ENCODE assay signal across 9 mouse cellular contexts in genomic region chr5:93043688-93044583, GRCm38 (mm10). TPM values are rescaled to one million over a fixed set of nuclear protein-coding genes. Genes with fewer than 3 reads are reported as not detected.
DNase-seq lines count a peak whose midpoint lies in the region; ATAC-seq and TF ChIP-seq lines count a peak whose summit lies in the region.
"Had no signal": no experiment of that assay in that cellular context is flagged by ENCODE, and none has a peak within 500 bp of the region (broad histone marks: within the 10 kb centered on the region; RNA-seq: fewer than 3 reads in every experiment).

No protein-coding gene starts in this region.

- no peak for TF ChIP-seq CTCF in left cerebral cortex, adult 2 months (IDR thresholded peaks at IDR 0.05)
- no peak for TF ChIP-seq CTCF in cortical plate, adult 2 months (IDR thresholded peaks at IDR 0.05; ENCODE audit: extremely low read depth, insufficient read depth, low read length)
- TF ChIP-seq CTCF in hindbrain, postnatal 0 days (IDR thresholded peaks at IDR 0.05; ENCODE audit: low read depth) = no peak
- no peak for TF ChIP-seq CTCF in stomach, postnatal 0 days (IDR thresholded peaks at IDR 0.05; ENCODE audit: low read depth)

- H3K27ac ChIP-seq in left cerebral cortex, adult 2 months = peak overlapping the region; percentile 92
- peak overlapping the region; percentile 90 for H3K27ac ChIP-seq in cortical plate, adult 2 months (ENCODE audit: insufficient read depth, low read length)
- no peak overlapping the region for H3K27ac ChIP-seq in hindbrain, postnatal 0 days
- no peak overlapping the region for H3K27ac ChIP-seq in liver, embryonic 16.5 days (ENCODE audit: low read length)
- peak overlapping the region; percentile 53; the same call in 1 of the 2 replicates for H3K27ac ChIP-seq in stomach, postnatal 0 days (replicated peaks)

- H3K4me3 ChIP-seq in left cerebral cortex, adult 2 months = peak overlapping the region; percentile 69
- peak overlapping the region; percentile 87 for H3K4me3 ChIP-seq in cortical plate, adult 2 months (ENCODE audit: insufficient read depth, low read length)
- H3K4me3 ChIP-seq in hindbrain, postnatal 0 days (ENCODE audit: low read length) = peak overlapping the region; percentile 53
- peak overlapping the region; percentile 60 for H3K4me3 ChIP-seq in liver, embryonic 16.5 days (ENCODE audit: low read depth, low read length)
- peak overlapping the region; percentile 62 for H3K4me3 ChIP-seq in stomach, postnatal 0 days (ENCODE audit: low read depth, low read length)

- TF ChIP-seq EP300 in stomach, postnatal 0 days (optimal IDR thresholded peaks at IDR 0.05) = no peak

- H3K9me3 ChIP-seq in hindbrain, postnatal 0 days (ENCODE audit: low read length) = no peaks in the 10 kb centered on the region
- H3K9me3 ChIP-seq in liver, embryonic 16.5 days (replicated peaks; ENCODE audit: control insufficient read depth, low read length) = no peaks in the 10 kb centered on the region
- H3K9me3 ChIP-seq in stomach, postnatal 0 days (ENCODE audit: control insufficient read depth, low read length) = no peaks in the 10 kb centered on the region

- H3K27me3 ChIP-seq in hindbrain, postnatal 0 days (ENCODE audit: insufficient read depth, low read length) = peaks cover 30% of the 10 kb centered on the region
- H3K27me3 ChIP-seq in liver, embryonic 16.5 days (ENCODE audit: control insufficient read depth, insufficient read depth, low read depth, low read length) = peaks cover 37% of the 10 kb centered on the region
- H3K27me3 ChIP-seq in stomach, postnatal 0 days (ENCODE audit: control insufficient read depth, insufficient read depth, low read length) = peaks cover 2% of the 10 kb centered on the region; the same call in 1 of the 2 replicates
- H3K27me3 ChIP-seq: Patski had no signal

- no peak for TF ChIP-seq POLR2A in cortical plate, adult 2 months (IDR thresholded peaks at IDR 0.05; ENCODE audit: extremely low read depth, insufficient read depth, low read length)

- peak in 1 of 2 experiments; percentile 34 for DNase-seq in left cerebral cortex, adult 2 months (ENCODE audit: extremely low spot score in 1 of 2, low spot score in 2 of 2)
- no peak for DNase-seq in left cerebral cortex, adult 8-10 months (ENCODE audit: low spot score in 2 of 2)
- DNase-seq in hindbrain, postnatal 0 days (ENCODE audit: low spot score) = no peak
- DNase-seq in stomach, postnatal 0 days (ENCODE audit: low spot score) = peak; percentile 58
- DNase-seq in frontal cortex, postnatal 36 days (ENCODE audit: low spot score in 2 of 2) = no peak
- no peak for DNase-seq in ovary, postnatal 10 days (ENCODE audit: low spot score)

- peak overlapping the region; percentile 94 for H3K4me2 ChIP-seq in hindbrain, postnatal 0 days (ENCODE audit: low read depth, low read length)
- H3K4me2 ChIP-seq in liver, embryonic 16.5 days (ENCODE audit: low read depth, low read length) = peak overlapping the region; percentile 53
- peak overlapping the region; percentile 84 for H3K4me2 ChIP-seq in stomach, postnatal 0 days (replicated peaks; ENCODE audit: low read depth)

- WGBS in hindbrain, postnatal 0 days = 4% methylated on average over 63 of the region's 69 CpGs
- WGBS in liver, embryonic 16.5 days (ENCODE audit: insufficient replicate concordance) = 4% methylated on average over 68 of the region's 69 CpGs
- 5% methylated on average over 67 of the region's 69 CpGs for WGBS in stomach, postnatal 0 days

- intact Hi-C loops in left cerebral cortex, adult 2 months (cut with DNase I) = loop anchor here (1.0 to 2.0 kb wide), 2 partner anchors 39 to 43 kb away; no protein-coding TSS in a partner anchor

- 0 out of 2 replicates have a peak, but pooled peaks cover 1% of the 10 kb centered on the region for H3K4me1 ChIP-seq in cortical plate, adult 2 months (ENCODE audit: control insufficient read depth, insufficient read depth, low read length)
- peaks cover 11% of the 10 kb centered on the region; the same call in 1 of the 2 replicates for H3K4me1 ChIP-seq in hindbrain, postnatal 0 days (ENCODE audit: insufficient read depth, low read length)
- no peaks in the 10 kb centered on the region; the same call in none of the 2 replicates for H3K4me1 ChIP-seq in liver, embryonic 16.5 days (ENCODE audit: control insufficient read depth, low read depth, low read length)
- H3K4me1 ChIP-seq in stomach, postnatal 0 days (replicated peaks; ENCODE audit: control insufficient read depth, insufficient read depth) = peaks cover 7% of the 10 kb centered on the region; the same call in 1 of the 2 replicates

- H3K9ac ChIP-seq in hindbrain, postnatal 0 days (replicated peaks; ENCODE audit: low read length) = no peak overlapping the region
- H3K9ac ChIP-seq in liver, embryonic 16.5 days (ENCODE audit: low read depth, low read length) = peak overlapping the region; percentile 44
- H3K9ac ChIP-seq in stomach, postnatal 0 days (ENCODE audit: low read length) = peak overlapping the region; percentile 57

- no peaks in the 10 kb centered on the region for H3K36me3 ChIP-seq in hindbrain, postnatal 0 days (ENCODE audit: insufficient read depth, low read length)
- H3K36me3 ChIP-seq in liver, embryonic 16.5 days (ENCODE audit: control insufficient read depth, insufficient read depth) = no peaks in the 10 kb centered on the region
- no peaks in the 10 kb centered on the region for H3K36me3 ChIP-seq in stomach, postnatal 0 days (ENCODE audit: control insufficient read depth, insufficient read depth, low read length)

- ATAC-seq in hindbrain, postnatal 0 days = 0 out of 2 replicates have a peak, but pooled peaks have one; percentile 21
- no peak for ATAC-seq in liver, embryonic 16.5 days (ENCODE audit: low read depth)
- no peak; the same call in 1 of the 2 replicates for ATAC-seq in stomach, postnatal 0 days (ENCODE audit: low FRiP score, low TSS enrichment)
- ATAC-seq: Patski had no signal

RNA-seq across cellular contexts. Expression of gene Sowahb, which starts 0.9 kb away (rescaled TPM):
- total RNA-seq in left cerebral cortex, adult 2 months (2021) = 10 to 100 TPM; 24.2 to 26.4 TPM
- 10 to 100 TPM; 15.2 to 18.2 (median 17.4) TPM for total RNA-seq in left cerebral cortex, adult 8-10 months (2022)
- polyA plus RNA-seq in cortical plate, adult 2 months (2012; rRNA removed) = 10.5 and 11.8 TPM in 2 replicates
- total RNA-seq in hindbrain, postnatal 0 days (2014; rRNA removed) = 0.10 and 0.25 TPM in 2 replicates
- 0.04 and 0.08 TPM in 2 replicates for polyA plus RNA-seq in hindbrain, postnatal 0 days (2015; fragmentation: Nextera tagmentation; extraction: Ambion mirVana)
- polyA plus RNA-seq in liver, embryonic 16.5 days (2015; fragmentation: Nextera tagmentation; extraction: Ambion mirVana) = 1.1 and 1.4 TPM in 2 replicates
- polyA plus RNA-seq in stomach, postnatal 0 days (2015; fragmentation: Nextera tagmentation; extraction: Ambion mirVana) = 1.7 and 2.1 TPM in 2 replicates

RNA-seq across cellular contexts. Expression of gene Sept11, which starts 49.3 kb away (rescaled TPM):
- total RNA-seq in left cerebral cortex, adult 2 months (2021) = 100 to 1,000 TPM; 197 to 203 TPM
- 100 to 1,000 TPM; 172 to 182 (median 180) TPM for total RNA-seq in left cerebral cortex, adult 8-10 months (2022)
- polyA plus RNA-seq in cortical plate, adult 2 months (2012; rRNA removed) = 137 and 146 TPM in 2 replicates
- 79.3 and 88.1 TPM in 2 replicates for total RNA-seq in hindbrain, postnatal 0 days (2014; rRNA removed)
- 92.2 and 92.5 TPM in 2 replicates for polyA plus RNA-seq in hindbrain, postnatal 0 days (2015; fragmentation: Nextera tagmentation; extraction: Ambion mirVana)
- 20.4 and 21.4 TPM in 2 replicates for polyA plus RNA-seq in liver, embryonic 16.5 days (2015; fragmentation: Nextera tagmentation; extraction: Ambion mirVana)
- polyA plus RNA-seq in stomach, postnatal 0 days (2015; fragmentation: Nextera tagmentation; extraction: Ambion mirVana) = 37.9 and 42.5 TPM in 2 replicates

Comparison
In these comparisons a context has a peak if more than half of its experiments do, and no peak if none do; other contexts are left out.
1. H3K27ac ChIP-seq: peak in left cerebral cortex, adult 2 months (single experiment), cortical plate, adult 2 months (single experiment) and stomach, postnatal 0 days (single experiment); none in hindbrain, postnatal 0 days (single experiment) and liver, embryonic 16.5 days (single experiment).
2. Peak in every context shown above with its lines, with median percentiles within 50 percentile points of each other: H3K4me3 ChIP-seq and H3K4me2 ChIP-seq.